Mouse (Mus musculus) gastrocnemius, adult 18-20 months (tissue): ENCODE results near the gene Zic3. TPM values are rescaled to one million over a fixed set of nuclear protein-coding genes. Genes with fewer than 3 reads are reported as not detected.

Experiments
- DNase-seq: peaks from one replicate; pipeline ENCODE4 v3.0.0; 2021; ENCODE audit warnings: low spot score
- long read RNA-seq, 2 experiments: library from polyadenylated mRNA; stranded (forward); transcript quantifications; one replicate each; pipeline ENCODE4 v2.0.0; 2021
- total RNA-seq, 2 experiments: library from RNA; stranded (reverse); gene quantifications; 2 replicates each; pipeline ENCODE4 v1.2.3; 2021

The Zic3 gene
- total RNA-seq = not detected
- long read RNA-seq, experiment 1 = 0 reads
- long read RNA-seq, experiment 2 = 0 reads

DNA sequence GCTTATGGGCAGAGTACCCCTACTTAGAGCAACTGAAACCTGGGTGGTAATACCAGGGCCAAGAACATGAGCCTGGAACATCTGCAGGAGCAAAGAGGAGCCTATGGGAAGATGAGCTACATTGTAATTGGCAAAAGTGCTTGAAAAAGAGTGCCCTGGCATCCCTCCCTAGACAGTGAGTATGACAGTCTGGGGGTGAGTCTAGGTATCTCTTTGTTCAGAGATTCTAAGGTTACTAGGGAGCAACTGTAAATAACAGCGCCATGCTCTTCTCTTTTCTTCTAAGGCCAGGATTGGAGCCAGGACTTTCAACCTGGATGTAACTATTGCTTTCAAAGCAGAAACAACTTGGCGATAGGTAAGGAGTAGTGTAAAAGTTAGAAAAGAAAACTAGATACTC is at the start of gene Zic3:
TSS of gene Zic3 (plus strand) at position 301 of the 400 bp plus-strand sequence.
- DNase-seq = no peak

DNA sequence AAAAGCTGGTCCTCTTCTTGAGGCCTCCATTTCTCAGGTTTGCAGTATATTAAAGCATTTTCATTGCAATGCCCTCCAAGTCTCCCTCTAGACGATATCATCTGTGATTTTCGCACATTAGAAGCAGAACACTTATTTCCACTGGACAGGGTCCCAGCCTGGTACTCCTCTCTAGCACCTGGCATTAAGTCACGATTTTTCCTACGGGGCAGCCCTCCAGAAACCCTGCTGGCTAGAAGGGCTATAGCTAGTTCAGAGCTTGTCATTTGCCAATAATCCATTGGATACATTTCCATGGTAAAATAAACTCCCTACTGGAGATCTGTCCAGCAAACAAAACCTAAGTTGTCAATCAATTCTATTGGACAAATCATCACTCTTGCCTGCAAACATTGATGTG is 40.1 kb upstream of the Zic3 start:
- no peak for DNase-seq

DNA sequence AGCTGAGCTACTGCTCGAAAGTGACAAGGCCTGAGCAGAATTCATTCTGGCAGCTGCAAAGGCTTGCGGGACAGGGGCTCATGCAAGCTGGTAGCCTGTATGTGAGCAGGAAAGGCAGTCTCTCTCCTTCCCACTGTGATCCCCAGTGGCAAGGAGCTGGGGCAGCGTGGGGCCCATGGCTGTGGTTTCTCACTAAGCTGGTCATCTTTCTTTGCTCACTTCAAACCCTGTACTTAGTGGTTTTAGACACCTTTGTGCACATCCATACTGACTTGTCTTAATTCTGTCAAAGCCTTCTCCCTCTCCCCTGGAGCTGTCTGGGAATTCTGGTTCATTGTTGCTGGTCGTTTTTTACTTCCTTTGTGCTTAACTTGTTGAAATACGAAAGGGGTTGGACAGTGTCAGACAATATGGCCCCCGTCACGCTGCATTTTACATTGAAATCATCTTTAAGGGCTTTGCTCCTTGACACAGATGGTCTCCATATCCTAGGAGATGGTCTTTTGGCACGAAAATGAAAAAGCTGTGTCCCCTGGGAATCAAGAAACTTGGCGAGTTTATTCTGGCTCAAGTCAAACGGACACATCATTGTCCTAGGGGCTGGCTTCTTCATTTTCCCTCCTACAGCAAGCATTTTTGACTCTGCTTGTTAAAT is 34.9 kb upstream of the Zic3 start:
- DNase-seq = no peak

DNA sequence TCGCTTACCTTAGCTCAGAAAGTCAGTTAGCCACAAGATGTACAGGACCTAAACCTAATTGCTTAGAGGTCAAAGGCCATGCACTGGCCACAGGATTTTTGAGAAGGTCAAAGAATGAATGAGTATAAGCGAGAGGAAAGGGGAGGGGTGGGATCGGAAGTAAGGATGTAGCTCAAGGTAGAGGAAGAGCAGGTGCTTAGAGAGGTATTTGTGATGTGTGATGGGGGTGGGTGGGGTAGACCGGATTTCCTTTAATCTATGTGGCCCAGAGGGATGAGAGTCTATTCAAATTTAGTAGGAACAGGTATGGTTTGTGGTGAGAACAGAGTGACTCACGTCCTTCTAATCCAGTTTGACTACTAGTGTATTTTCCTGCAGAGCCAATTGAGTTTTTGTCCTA is 9.1 kb upstream of the Zic3 start:
- DNase-seq = no peak

DNA sequence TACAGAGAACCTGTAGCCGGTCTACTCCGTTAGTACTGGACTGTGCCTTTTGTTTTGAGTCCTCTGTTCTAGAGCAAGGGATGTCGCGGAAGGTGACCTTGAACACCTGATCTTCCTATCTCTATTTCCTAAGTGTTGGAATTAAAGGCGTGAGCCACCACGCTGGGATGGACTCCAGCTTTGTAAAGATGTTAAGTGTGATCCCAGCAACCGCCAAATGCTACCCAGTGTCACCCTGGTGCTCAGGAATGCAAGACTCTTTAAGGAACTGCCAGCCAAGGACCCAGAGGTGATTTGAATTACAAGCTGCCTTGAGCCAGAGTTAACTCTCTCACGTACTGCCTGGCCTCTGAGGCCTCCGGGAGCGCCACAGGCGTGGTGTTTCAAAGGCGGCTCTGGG is 8.4 kb upstream of the Zic3 start:
- DNase-seq = no peak

DNA sequence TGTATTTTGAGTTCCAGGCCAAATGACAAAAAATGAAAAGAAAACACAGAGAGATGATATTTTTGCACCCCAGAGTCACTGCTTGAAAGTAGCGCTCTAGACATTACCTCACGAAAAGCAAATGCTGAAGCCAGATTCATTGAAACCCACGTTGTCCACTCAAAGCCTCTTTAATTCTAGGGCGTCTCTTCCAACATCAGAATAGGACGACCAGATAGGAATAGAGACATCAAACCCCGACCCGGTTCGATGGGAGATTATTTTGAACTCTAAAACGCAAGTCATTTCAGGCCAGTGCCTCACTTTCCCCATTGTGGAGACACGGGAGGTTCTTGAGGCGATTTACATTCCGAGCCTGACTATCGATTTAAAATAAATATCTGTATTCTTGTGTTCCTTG is 7.7 kb upstream of the Zic3 start:
- no peak for DNase-seq

DNA sequence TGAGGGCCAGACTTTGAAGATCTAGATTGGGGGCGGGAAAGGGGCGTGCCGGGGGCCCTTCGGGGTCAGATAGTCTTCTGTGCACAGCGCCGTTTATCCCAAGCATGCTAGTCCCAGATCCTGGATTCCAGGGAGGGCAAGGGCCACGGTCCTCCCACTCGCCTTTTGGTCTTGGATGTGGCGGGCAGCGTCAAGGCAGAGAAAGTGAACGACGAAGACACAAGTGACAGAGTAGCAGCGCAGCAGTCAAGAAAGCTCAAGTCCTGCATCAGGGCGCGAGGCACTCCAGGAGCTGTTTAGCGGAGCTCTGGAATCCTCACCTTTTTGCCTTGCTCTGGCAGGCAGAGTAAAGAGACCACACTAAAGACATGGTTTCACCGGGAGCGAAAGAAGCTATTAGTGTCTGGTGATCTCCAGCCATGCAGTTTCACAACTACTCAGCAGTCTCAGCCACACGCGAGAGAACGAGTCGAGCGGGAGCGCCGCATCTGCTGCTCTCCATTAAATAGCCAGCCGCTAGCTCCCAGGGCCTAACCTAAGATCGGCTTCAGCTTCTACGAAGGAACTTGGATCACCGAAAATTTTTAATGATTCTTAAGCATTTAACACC is 7.1 kb upstream of the Zic3 start:
- no peak for DNase-seq

DNA sequence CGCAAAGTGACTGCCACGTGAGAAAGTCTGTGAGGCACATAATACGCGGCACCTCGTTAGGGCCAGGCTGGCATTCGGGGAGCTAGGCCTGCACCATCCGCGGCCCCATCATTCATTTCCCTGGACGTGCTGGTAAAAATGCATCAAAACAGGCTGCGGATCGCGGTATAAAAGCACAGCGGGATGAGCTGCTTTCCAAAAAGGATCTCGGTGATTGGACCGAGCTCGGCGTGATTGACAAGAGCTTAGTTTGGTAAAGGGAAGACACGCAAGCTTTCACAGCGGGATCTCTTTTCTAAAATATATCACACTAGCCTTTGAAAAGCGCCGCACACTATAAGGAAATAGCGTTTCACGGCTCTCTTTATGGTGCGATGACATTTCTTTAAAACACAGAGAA is 3.8 kb upstream of the Zic3 start:
- DNase-seq = no peak

DNA sequence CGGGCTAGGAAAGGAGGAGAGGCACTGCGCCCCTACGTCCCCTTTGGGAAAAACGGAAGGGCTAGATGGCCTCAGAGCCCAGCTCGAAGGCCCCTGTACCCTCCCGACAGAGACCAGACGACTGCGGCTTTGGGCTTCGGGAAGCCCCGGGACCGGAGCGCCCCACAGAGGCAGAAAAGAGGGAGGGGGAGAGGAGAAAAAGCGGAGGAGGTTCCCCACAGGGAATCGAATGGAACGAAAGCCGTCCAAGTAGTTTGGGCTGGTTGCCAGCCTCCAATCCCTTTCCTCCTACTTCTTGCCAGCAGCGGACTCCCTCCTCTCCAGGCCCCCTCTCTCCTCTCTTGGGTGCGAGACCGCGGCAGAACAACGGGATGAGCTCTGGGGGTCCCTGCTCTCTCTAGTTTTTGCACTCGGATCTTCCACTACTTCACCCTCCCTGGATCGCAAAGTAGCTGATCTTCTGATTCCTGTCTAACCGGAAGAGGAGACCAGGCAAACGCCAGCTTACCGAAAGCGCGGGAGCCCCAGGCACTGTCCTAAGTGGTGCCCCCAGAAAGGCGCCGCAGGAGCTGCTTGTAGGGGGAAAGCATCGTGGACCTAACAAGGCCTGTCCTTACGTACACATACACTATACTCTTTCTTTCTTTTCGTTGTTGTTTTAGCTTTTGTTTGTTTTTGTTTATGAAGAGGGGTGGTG is 3.1 kb upstream of the Zic3 start:
- no peak for DNase-seq

DNA sequence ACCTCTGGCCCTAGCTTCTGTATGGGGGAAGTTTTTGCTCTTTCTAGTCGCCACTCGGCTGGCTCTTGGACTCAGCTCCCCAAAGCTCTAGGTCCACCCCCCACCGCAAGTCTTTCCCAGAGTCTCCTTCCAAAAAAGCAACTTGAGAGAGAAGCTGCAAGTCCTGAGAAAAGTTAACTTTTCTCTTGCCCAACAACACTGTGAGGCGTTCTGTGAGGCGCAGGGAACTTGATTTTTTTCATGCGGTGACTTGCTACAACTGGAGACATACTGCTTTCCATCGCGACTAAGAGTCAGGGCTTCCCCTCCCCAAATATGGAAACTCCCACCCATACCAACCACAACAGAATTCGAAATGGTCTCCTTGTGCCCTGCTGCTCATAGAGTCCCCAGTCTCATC is 5.1 kb downstream of the Zic3 start:
- DNase-seq = no peak

DNA sequence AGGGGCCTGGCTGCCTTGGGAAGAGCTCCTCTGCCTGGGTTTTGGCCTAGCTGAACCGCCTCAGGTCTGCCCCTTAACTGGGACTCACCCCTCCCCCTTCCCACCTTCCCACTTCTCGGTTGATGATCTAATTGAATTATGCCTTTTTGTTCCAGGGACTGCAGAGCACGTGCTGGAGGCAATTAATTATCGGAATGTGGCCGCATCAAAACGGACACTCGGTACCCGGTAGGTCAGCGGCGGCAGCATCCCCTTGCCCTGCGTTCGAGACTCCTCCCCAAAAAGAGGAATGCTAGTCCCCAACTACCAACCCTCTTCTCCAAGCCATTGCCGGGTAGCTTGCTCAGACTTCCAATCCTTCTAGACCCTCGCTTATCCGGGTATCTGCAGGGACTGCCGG is 5.6 kb downstream of the Zic3 start:
- DNase-seq = no peak

DNA sequence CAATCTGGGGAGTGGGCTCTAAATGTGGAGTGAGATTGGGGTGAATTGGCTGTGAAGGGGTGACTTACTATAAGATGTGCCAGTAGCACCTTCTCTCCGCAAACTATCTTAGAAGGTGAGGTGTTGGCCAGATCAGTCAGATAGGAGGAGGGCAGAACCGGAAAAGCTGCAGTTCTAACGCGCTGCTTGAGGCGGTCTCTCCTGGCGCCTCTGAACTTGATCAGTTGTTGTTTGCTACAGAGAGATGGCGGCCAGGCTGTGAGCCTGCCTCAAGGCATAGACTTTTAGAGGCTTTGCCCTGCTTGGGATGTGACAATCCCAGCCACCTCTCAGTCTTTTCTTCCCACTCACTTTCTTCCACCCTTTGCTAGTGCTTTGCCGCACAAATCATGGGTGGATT is 6.4 kb downstream of the Zic3 start:
- DNase-seq = no peak

DNA sequence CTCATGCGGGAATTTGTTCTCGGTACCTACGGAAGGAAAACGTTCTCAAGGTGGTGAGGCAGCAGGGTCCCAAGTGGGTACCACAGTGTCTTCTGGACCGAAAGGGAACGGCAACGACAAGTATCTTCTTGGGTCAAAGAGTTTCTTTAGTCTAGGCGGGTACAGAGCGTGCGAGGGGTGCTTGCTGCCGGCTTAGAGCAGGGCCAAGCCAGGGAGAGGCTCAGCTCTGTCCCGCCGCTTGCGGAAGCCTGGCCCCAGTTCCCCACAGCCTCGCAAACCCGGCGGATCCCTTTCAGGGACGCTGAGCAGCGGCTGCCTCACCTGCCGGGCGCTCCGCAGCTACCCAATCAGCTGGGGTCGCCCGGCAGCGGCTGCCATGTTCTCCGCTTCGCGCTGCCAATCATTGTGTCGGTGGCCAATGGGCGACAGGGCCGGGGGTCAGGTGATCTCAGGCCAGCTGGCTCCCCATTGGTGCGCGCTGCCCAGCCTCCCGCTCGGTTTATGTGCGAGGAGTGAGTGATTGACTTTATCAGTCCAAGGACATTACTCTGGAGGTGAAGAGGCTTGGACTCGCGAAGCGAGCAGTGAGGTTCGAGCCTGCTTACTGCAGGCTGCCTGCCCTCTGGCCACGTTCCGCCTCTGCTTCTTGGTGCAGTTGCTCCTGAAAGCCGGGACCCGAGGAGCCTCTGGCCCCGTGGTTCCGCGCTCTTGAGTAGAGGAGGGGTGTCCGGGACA is 7.8 kb downstream of the Zic3 start:
- peak; percentile 9 for DNase-seq

DNA sequence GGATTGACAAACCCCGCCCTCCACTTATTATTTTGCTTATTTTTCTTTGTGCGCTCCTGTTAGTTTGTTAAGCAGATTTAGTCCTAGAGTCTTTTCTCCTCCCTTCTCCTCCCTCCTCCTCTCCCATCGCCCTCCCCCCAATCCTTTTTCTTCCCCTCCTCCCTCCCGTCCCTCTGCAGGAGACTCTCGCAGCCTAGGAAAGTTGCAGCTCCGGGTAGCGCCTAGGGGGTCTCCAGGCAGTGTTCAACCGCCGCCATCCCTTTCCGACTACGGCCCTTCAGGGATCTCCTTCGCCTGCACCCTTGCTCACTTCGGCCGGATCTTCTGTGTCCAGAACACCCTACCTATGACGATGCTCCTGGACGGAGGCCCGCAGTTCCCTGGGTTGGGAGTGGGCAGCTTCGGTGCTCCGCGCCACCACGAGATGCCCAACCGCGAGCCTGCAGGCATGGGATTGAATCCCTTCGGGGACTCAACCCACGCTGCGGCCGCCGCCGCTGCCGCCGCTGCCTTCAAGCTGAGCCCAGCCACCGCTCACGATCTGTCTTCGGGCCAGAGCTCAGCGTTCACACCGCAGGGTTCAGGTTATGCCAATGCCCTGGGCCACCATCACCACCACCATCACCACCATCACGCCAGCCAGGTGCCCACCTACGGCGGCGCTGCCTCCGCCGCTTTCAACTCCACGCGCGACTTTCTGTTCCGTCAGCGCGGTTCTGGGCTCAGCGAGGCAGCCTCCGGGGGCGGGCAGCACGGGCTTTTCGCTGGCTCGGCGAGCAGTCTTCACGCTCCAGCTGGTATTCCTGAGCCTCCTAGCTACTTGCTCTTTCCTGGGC is 8.6 kb downstream of the Zic3 start:
- DNase-seq = no peak

DNA sequence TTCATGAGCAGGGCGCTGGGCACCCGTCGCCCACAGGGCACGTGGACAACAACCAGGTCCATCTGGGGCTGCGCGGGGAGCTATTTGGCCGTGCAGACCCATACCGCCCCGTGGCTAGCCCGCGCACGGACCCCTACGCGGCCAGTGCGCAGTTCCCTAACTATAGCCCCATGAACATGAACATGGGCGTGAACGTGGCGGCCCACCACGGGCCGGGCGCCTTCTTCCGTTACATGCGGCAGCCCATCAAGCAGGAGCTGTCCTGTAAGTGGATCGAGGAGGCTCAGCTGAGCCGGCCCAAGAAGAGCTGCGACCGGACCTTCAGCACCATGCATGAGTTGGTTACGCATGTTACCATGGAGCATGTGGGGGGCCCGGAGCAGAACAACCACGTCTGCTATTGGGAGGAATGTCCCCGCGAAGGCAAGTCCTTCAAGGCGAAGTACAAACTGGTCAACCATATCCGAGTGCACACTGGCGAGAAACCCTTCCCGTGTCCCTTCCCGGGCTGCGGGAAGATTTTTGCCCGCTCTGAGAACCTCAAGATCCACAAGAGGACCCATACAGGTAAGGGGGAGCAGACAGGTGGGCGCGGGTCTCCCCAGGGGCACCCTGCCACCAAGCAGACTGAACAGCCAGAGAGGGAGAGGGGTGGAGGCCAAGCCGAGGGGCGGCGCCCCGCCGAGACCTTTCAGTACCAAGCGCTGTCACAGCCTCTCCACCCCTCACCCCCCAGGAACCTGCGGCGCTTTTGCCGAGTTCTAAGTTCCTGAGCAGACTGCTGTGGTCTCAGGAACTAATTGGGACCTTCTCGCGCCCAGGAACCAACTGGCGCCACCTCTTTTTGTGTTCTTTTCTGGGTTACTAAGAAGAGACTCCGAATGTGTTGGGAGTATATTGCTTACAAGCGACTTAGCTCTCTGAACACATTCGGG is 9.4 kb downstream of the Zic3 start:
- DNase-seq = no peak

DNA sequence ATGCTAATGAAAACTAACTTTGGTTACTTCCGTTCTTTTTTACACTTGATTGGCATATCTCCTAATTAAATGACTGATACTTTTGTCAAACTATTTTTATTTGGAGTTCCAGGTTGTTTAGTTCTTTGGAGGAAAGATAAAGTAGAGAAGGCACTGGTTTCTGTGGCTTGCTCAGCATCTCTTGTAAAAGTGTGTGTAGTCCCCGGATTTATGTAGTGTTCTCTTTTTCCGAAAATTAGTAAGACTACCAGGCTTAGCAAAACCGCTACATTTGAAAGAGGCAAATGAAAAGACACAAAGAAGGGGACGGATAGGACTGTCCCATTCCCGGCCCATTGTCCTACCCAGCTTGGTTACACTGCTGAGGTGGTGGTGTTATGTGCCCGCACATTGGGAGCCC is 10.1 kb downstream of the Zic3 start:
- no peak for DNase-seq

DNA sequence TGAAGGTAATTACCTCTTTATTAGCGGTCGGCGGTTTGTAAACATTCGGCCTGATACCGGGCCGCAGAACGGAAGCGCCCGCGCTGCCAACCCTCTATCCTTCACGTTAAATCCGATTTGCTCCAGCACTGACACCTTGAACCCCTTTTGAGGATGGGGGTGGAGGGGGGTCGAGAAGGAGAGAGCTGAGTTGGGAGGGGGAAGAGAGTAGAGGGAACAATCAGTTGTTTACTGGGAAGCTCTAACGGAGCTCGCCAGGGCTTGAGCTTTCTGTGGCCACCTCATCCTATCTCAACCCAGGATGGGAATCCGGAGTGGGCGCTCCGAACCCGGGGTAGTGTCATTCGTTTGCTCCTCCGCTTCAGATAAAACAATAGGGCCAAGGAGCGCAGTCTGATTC is 11.0 kb downstream of the Zic3 start:
- no peak for DNase-seq

DNA sequence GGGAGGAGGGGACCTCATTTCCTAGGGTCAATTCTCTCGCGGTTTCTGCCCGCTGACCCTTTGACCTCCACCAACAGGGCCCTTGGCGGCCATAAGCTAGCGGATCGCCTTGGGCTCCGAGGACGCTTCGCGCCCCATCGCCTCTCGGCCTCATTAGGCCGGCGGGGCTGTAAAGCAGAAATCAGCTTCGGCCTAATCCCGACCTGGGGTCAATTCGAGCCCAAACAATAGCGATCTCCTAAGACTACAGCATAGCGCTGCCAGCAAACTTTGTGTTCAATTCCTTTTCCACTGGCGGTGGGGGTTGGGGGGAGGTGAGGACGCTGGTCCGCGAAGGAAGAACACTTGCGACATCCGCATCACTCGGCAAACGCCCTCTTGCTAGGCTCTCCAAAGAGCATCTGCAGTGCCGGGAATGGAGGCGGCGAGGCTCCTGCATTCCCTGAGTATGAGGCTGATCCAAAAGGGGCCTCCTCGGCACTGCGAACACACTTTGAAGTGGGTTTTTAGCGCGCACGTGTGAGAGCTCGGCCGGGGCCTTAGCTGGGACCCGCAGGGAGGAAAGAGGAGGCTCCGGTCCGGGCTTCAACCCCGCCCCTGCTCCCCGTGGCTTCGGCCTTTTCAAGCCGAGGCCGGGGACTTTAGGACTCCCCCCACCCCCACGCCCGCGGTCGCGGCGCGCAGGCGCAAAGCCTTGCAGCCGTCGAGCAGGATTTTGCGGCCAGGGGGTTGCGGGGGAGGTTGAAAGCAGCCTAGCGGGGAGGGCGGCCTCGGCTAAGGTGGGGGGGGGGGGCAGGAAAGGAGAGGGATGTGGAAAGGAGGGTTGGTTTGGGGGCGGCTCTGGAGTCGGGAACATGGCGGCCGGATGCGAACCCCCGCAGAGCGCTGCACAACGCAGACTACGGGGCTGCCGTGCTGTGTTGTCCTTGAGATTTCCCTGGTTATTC is 15.8 kb downstream of the Zic3 start:
- DNase-seq = no peak

DNA sequence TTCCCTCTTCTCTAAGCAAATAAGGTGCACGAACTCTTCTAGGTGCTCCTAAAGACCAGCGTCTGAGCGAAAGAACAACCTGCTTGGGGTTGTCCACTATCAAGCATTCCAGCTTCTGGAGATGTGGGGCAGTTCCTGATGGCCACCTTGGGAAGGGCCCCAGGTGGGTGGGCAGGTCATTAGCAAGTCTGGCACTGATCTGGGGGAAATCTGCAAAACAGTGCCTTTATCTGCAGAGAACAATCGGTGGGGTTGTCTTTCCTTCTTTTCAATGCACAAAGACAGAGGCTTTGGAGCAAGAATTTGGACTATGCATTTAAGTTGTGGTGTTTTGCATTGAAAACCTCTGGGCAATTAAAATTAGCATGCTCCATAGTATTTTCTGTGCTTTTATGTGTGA is 17.2 kb downstream of the Zic3 start:
- DNase-seq = no peak
